Mouse (Mus musculus): ENCODE results near the gene Tbc1d10a.

Tbc1d10a gene

DNA sequence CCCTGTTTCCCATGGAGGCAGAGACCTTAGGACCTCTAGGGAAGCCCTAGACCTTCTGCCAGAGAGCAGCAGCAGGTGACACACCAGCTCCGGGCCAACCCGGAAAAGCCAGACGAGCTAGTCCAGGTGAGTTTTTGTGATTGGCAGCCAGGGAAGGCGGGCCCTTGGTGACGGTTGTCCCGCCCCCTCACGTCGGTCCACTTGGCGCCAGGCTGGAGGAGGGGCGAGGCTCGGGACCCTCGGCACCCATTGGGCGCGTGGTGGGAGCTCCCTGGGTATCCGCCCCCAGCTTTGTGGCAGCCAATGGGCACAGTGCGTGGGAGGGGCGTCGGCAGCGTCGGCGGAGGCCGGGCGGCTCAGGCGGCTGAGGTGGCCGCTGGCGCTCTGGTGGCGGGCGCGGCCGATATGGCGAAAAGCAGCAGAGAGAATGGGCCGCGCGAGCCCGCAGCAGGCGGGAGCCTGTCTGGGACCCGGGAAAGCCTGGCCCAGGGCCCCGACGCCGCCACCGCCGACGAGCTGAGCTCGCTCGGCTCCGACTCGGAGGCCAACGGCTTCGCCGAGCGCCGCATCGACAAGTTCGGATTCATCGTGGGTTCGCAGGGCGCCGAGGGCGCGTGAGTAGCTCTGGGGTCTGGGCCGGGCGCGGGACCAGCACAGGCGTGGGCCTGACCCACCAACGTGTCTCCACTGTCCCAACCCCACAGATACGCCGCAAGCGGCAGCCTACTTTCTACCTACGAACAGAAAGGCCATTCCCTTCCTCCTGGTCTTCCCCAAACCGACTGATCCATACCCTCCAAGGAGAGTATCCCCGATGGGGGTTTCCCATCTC lies at the start of gene Tbc1d10a:
Gene Tbc1d10a (plus strand): TSS at position 304 of the 832 bp plus-strand sequence.
- peak; percentile 99 for DNase-seq

DNA sequence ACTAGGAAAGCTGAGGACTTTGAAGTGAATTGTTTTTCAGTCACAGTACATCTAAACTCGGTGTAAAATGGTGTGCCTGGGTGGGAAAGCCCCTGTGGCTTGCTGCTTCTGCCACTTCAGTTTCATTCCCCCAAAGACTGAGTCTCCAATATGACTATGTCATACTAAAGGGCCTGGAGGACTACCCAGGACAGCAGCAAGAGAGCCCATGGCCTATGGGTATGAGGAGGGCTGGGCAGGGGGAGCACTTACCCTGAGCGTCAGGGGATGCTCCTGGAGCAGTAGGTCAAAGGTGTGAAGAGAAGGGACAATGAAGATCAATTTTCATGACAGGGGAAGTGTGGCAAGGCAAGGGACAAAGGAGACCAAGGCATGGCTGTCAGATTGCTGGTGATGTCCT lies 47.6 kb upstream of the Tbc1d10a start:
- no peak for DNase-seq

DNA sequence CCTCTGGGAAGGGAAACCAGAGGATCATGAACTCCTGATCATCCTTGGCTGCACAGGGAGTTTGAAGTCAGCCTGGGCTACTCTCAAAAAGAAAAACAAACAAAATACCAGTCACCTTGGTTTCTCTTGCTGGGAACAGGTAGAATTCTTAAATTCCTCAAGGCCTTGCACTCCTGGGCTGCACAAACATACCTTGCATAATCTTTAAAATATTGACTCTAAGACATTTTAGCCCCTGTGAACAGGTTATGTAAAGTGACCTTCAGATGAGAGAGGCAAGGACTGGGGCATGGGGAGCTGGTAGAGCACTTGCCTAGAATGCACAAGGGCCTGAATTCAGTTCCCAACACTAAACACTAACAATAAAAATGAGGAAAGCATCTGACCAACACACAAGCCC lies 45.1 kb upstream of the Tbc1d10a start:
- DNase-seq = no peak

DNA sequence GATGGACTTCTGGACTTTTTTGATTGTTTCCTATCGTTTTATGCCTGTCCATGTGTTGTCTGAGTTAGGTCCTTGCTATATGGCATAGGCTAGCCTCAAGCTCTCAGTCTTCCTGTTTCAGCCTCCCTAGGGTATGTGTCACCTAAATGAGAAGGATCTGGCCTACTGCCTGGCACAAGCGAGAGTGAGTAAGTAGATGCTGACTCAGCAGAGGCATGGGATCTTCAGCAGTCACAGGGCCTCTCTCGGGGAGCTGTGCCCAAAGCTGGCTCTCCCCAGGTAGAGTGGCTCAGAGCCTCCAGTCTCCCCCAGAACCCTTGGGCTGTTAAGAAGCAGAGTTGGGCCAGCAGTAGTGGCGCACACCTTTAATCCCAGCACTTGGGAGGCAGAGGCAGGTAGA lies 44.2 kb upstream of the Tbc1d10a start:
- no peak for DNase-seq

DNA sequence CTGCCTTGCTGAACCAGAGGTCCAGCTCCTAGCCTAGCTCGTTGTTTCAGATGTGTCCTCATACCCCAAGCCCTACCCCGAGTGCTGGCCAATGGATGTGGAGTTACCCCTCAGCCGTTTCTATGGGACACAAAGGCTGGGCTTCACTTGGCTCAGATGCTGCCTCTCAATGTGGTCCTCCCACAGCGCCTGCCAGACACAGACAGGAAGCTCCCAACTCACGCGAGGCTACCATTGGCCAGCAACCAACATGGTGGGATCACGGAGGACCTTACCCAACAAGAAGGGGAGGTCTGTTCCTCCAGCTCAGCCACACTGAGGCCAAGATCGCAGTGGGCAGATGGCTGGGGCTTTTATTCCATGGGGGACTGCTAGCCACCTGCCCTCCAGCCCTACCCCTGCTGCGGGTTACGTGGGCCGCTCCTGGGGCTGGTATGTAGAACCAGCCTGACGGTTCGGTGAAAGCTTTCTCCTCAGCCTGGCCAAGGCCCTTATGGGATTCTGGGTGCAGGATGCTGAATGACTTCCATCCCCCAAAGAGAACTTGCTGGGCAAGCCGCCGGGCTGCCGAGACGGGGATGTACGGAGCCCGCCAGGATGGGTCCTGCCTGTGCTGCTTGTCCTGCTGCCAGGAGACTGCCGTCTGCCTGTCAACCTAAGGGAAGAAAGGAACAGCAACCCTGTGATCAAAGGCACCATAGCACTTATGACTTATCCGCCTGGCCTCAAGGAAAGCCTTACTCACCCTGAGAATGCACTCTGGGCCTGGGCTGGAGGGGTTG lies 43.1 kb upstream of the Tbc1d10a start:
- DNase-seq = no peak

DNA sequence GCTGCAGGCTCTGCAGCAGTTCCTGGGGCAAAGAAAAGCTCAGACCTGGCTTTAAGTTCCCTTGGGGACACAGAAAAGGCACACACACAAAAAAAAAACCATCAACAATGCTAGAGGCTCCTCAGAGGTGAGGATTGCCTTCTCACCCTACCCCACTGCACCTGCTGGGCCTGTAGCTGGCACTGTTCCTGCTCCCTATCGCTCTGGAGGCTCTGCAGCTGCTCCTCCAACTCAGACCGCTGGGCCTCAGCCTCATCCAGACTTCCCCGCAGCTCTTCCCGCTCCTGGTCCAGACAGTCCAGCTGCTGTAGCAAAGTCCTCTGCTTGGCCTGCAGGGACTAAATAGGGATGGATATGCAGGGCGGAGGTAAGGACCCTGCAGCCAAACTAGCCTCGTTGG lies 40.2 kb upstream of the Tbc1d10a start:
- DNase-seq = no peak

DNA sequence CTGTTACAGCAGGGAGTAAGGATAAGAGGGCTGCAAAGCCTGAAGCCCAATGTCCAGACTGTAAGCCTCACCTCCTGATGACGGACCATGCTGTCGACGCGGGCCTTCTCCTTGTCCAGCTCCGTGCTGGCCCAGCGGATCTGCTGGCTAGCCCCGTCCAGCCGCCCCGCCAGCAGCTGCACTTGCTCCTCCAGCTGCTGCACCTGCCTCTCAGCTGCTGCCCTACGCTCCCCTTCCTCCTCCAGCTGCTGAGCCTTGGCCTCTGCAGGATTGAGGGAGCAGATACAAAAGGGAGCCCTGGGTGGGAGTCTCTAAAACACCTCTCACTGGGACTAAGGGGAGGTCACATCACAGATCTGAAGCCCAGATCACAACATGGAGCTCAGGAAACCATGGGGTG lies 39.5 kb upstream of the Tbc1d10a start:
- no peak for DNase-seq

DNA sequence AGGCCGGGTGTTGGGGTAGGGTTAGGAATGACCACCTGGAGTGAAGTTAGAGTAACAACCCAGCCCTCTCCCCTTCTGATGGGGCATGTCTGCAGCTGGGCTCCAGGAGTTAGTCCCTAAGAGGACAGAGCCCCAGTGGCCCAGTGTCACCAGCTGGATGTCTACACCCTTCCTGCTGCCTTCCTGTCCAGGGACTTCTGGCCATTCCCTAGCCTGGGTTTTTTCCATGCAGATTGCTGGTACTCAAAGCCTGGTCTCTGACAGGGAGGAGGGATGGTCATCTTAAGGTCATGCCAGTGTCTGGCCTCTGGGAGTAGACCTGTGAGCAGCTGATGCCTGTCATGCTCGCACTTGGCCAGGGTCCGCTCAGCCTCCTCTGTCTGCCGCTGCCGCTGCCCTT lies 38.5 kb upstream of the Tbc1d10a start:
- DNase-seq = no peak

DNA sequence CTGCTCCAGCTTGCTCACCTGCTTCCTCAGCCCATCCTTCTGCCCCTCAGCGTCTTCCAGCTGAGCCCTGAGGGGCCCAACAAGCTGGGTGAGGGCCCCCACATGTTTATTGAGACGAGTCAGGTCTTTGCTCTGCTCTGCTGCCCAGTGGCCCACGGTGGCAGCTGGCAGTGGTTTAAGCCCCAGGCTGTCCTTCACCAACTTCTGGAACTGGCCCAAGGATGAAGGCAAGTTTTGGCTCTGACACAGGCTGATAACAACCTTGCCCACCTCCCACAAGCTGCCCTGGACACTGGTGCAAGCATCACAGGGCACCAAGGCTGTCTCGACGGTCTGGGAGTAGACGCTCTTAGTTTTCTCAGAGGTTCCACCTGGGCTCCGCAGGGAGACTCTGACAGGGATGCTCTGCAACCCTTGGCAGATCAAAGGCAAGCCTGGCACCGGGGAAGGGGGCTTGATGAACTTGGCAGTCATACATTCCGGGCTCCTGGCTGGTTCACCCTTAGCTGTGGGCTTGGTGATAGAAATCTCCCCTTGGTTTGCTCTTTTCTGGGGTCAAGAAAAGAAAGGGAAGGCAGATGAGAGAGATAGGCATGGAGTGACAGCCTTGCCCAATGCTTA lies 37.9 kb upstream of the Tbc1d10a start:
- no peak for DNase-seq

DNA sequence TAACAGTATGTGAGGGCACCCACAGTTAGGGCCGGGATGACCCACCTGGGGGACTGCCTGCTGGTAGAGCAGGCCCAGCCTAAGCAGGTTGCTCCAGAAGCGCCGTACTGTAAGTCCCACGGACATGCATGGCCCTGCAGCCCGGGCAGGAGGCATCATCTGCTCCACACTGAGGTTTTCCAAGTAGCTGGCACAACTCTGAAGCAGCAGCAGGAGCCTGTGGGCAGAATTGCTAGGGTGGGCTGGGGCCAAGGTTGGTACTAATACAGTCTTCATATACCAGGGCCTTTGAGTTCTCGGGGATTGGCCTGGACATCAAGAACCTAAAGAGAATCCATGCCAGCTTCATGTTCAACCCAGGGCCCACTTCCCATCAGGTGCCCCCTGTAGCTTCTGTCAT lies 36.7 kb upstream of the Tbc1d10a start:
- no peak for DNase-seq

DNA sequence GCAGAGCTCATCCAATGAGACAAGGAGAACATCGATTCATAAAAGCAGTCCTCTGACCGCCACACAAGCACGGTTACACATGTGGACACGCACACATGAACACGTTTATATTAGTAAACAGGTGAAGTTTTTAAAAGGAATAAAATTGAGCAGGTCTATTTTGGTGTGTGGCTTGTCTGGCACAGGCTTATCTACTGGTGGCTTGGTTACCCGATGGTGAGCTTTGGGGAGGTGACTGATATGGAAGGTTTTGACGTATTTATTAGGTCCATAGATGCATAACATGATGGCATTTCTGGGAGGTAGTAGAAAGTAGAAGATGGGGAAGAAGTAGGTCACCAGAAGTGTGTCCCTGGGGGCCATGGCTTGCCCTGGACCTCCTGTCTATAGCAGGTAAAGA lies 32.9 kb upstream of the Tbc1d10a start:
- DNase-seq = no peak

DNA sequence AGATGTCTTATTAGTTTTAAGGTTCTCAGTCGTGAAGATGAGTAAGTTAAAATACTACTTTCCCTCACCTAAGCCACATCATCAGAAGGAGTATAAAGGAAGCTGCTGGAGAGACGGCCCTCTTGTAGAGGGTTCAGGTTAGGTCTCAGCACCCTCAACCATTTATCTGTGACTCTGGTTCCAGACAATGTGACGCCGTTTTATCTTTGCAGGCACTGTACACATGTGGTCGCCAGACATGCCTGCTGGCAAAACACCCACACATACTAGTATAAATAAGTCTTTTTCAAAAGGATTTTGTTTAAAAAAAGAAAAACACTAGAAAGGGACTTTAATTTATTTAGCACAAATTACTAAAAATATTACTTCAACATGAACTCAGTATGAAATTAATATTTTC lies 30.9 kb upstream of the Tbc1d10a start:
- no peak for DNase-seq

DNA sequence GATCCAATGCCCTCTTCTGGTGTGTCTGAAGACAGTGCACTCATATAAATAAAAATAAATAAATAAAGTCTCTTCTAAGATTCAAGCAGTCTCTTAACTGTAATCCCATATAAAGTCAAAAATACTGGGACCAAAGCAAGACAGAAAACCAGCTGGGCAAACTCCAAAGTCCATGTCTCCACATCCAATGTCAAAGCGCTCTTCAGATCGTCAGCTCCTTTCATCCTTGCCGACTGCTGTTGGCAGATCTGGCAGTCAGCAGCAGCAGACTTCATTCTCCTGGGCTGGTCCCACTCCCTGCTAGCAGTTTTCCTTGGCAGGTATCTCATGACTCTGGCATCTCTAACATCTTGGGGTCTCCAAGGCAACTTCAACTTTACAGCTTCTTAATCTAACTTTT lies 27.9 kb upstream of the Tbc1d10a start:
- no peak for DNase-seq

DNA sequence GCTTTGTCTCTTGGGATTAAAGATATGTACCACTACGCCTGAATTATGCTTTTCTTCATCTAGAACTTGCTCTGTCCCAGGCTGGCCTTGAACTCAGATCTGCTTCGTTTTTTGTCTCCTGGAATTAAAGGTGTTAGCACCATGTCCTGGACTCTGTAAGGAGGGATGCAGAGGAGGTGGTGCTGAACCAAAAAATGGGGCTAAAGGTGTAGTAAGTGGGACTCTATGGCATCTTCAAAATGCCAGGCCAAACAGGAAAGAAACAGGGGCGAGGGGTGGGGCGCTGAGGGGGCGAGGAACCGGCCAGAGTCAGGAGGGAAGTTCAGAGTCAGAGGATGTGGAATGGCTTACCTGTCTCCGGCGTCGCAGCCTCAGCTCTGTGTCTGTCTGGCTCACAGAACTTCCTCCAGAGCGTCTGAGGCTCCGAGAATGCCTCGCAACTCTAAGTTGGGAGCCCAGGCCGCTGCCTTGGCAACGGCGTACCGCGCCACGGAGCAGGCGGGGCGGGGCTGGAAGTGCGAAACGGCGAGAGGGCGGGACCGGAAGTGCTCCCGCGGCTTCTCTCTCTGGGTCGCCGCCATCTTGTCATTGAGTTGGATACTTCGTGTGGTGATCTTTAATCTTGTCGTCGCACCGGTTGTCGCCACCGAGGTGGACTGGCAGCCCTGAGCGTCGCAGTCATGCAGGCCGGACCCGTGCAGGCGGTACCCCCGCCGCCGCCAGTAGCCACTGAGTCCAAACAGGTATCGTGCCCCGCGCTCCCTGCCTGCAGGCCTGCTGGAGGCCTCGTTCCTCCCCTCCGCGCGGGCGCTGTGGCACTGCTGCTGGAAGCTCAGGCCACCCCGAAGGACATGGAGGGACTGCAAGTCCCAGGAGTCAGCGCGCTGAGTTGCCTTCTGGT lies 26.5 kb upstream of the Tbc1d10a start, which contains the start of the genes Ccdc157 and Sf3a1:
Gene Ccdc157 (minus strand): TSS at position 486 of the 901 bp plus-strand sequence.
Gene Sf3a1 (plus strand): TSS at position 543 of the 901 bp plus-strand sequence.
- DNase-seq = peak; percentile 91

DNA sequence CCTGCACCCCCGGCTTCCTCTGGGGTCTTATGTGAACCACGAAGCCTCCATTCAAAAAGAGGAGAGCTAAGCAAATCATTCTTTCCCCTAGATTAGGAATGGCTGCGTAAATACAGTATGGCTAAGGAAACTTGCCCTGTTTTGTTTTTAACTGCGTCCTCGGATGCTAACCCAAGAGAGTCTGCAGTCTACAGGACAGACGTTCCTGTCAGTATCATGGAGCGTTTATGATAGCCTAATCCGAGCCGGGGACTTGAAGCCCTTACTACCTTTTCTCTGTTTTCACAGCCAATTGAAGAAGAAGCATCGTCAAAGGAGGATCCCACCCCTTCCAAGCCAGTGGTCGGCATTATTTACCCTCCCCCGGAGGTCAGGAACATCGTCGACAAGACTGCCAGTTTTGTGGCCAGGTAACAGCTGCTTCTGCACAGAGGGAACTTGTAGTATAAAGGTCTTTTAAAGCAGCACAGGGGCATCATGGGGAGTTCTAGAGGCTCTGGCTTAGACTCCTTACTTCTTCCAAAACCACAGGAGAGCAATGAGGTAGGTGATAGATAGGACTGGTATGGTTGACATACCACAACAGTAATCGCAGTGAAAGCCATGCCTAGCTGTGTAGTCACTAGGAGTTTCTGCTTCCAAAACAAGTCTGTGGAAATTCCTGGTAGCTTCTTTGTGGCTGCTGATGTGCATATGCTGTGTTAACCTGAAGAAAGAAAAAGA lies 25.7 kb upstream of the Tbc1d10a start:
- DNase-seq = peak; percentile 24

DNA sequence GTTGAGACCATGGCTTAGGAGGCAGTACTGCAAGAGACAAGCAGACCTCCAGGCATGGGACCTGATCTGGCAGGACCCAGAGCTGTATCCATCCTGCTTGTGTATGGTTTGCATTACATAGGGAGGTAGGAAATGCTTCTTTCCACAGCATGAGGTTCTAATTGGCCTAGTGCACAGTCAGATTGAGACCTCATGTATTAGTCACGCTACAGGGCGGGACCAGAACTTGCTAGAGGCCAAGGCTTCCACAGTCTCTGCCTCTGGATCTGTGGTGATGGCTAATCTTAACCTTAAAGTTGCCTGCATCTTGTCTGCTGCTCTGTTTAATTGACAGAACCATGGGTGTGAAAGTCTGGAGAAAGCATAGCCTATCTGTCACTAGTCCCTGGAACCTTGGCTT lies 21.9 kb upstream of the Tbc1d10a start:
- no peak for DNase-seq

DNA sequence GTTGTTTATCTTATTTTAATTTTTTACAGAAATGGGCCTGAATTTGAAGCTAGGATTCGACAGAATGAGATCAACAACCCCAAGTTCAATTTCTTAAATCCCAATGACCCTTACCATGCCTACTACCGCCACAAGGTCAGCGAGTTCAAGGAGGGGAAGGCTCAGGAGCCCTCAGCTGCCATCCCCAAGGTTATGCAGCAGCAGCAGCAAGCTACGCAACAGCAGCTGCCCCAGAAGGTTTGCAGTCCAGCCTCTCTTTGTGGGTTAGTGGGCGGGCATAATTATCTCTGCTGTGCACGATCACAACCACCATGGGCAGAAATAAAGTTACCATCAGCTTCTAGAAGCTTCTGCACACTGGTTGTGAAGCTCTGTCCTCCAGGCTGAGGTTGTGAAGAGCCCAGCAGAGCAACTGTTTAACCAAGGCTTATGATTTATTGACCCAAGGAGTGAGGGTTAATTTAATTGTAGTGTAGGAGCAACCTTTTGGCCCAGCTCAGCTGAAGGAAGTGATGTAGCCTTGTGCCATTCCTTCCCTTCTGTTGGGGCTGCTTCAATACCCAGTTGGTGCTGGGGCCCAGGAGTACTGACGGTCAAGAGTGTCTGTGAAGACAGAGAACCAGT lies 20.0 kb upstream of the Tbc1d10a start:
- no peak for DNase-seq

DNA sequence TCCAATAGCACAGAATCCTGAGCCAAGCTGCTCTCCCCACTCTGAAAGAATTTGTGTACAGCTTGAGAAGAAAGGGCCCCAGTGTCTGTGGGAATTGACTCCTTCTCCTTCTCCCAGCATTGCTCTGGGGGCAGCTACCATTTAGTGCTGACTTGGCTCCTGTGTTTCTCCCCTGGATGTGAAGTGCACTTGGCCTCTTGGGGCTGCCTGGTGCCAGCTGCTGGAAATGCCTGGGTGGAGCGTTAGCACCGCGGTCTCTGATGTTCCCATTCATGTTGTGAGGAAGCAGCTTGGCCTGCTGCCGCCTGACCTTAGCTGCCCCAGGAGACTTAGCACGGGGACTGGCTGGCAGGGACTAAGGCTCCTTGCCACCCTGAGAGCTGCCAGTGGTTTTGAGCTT lies 12.0 kb upstream of the Tbc1d10a start:
- peak; percentile 47 for DNase-seq

DNA sequence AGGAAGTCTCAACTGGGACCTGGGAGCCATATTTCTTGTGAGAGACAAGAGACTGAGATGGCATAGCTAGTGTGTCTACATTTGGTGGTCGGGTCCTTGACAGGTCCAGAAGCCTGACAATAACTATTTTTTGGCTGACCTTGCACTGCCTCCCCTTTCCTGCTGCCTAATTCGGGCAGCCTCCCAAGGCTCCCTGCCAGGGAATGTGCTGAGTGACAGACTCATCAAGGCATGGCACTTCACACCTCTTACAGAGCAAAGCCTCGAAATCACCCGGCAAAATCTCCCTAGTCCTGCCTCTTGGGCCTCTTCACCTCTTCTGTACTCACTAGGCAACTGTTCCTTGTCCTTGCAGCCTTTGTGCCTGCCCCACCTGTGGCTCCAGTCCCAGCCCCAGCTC lies 8.9 kb upstream of the Tbc1d10a start:
- DNase-seq = no peak

DNA sequence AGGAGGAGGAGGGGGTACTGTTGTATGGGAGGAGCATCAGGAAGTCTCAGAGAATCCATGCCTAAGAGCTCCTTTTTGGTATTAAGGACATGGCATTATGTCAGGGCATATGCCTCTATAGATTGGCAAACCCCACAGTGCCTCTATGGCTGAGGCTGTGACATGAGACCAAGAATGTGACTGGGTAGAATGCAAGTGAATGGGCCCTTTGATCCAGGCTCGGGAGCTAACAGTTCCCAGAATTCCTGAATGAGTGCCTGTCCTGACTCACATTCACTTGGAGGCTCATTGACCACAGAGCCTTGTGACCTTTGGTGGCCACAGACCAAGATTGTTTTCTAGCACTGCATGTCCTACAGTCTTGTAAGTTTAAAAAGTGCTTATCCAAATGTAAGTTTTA lies 4.5 kb upstream of the Tbc1d10a start:
- no peak for DNase-seq

DNA sequence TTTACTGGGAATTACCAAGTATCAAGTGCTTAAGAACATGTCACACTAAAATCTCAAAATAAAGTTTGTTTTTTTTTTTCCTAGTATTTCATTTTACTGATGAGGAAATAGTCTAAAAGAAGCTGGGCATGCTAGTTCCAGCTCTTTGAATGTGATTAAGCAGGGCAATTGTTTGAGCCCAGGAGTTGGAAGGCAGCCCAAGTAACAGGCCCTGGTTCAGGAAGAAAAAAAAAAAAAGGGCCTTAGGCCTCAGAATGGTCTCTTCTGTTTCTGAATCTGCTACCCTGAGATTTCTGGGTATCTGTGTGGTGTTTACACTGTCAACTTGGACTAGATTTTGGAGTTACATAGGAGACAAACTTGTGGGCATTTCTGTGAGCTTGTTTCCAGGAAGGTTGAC lies 3.1 kb upstream of the Tbc1d10a start:
- no peak for DNase-seq
